Comparison of ENCODE assay signal across 9 mouse cellular contexts in the genomic region with DNA sequence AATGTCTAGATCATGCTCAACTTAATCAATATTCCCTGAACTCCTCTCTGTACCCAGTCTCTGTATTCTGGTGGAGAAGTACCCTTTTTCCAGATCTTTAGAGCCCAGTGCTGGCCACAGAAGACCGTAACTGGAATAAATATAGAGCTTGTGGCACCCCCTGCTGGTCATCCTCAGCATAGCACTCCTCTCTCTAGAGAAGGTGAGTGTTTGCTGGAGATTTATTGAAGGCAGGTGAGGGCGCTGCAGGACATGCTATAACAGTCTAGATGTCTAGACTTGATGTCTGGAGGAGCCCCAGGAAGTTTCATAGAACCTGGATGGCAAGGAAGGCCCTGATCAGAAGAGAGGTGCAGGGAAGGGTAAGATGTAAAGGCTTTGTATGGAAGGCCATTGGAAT. TPM values are rescaled to one million over a fixed set of nuclear protein-coding genes. Genes with fewer than 3 reads are reported as not detected.
A peak's percentile ranks its signal among the peaks of the same experiment; 100 is the strongest.
DNase-seq lines count a peak whose midpoint lies in the region; ATAC-seq and TF ChIP-seq lines count a peak whose summit lies in the region.
"Had no signal": no experiment of that assay in that cellular context is flagged by ENCODE, and none has a peak within 500 bp of the region (broad histone marks: within the 10 kb centered on the region; RNA-seq: fewer than 3 reads in every experiment).

No protein-coding gene starts in this region.

- H3K9ac ChIP-seq in kidney, embryonic 15.5 days: no peak overlapping the region
- H3K9ac ChIP-seq in limb, embryonic 11.5 days (ENCODE audit: low read length): no peak overlapping the region
- H3K9ac ChIP-seq: embryonic facial prominence, embryonic 15.5 days had no signal

- H3K4me3 ChIP-seq in kidney, embryonic 15.5 days (replicated peaks): no peak overlapping the region
- H3K4me3 ChIP-seq in kidney, adult 2 months (ENCODE audit: insufficient read depth, low read depth, low read length): no peak overlapping the region
- no peak overlapping the region for H3K4me3 ChIP-seq in limb, embryonic 11.5 days (ENCODE audit: low read depth, low read length)
- H3K4me3 ChIP-seq: embryonic facial prominence, embryonic 15.5 days had no signal

- 0 out of 2 replicates have a peak, but pooled peaks cover 2% of the 10 kb centered on the region for H3K27me3 ChIP-seq in kidney, embryonic 15.5 days
- H3K27me3 ChIP-seq in kidney, adult 2 months (replicated peaks; ENCODE audit: control insufficient read depth, insufficient read depth, low read length): no peaks in the 10 kb centered on the region
- no peaks in the 10 kb centered on the region for H3K27me3 ChIP-seq in limb, embryonic 11.5 days (ENCODE audit: control insufficient read depth, insufficient read depth, low read length)
- H3K27me3 ChIP-seq: embryonic facial prominence, embryonic 15.5 days had no signal

- no peak overlapping the region for H3K4me2 ChIP-seq in kidney, embryonic 15.5 days
- no peak overlapping the region for H3K4me2 ChIP-seq in limb, embryonic 11.5 days (ENCODE audit: low read depth, severe bottlenecking)
- H3K4me2 ChIP-seq: embryonic facial prominence, embryonic 15.5 days had no signal

- TF ChIP-seq POLR2A in kidney, adult 2 months (IDR thresholded peaks at IDR 0.05; ENCODE audit: low read depth, low read length): no peak

- peak; percentile 94 for DNase-seq in kidney, adult 18-20 months
- peak; percentile 76 to 89 for DNase-seq in frontal cortex, postnatal 14 days (ENCODE audit: low spot score in 2 of 2)
- peak; percentile 95 for DNase-seq in kidney, adult 2 months
- DNase-seq in limb, embryonic 11.5 days (ENCODE audit: low spot score): peak; percentile 94
- DNase-seq in thymus, adult 18-20 months: peak; percentile 73 to 84

- no peaks in the 10 kb centered on the region for H3K36me3 ChIP-seq in kidney, embryonic 15.5 days
- no peaks in the 10 kb centered on the region for H3K36me3 ChIP-seq in kidney, adult 2 months (ENCODE audit: control insufficient read depth, insufficient read depth, low read length)
- H3K36me3 ChIP-seq in limb, embryonic 11.5 days (ENCODE audit: control insufficient read depth, insufficient read depth, low read length): no peaks in the 10 kb centered on the region
- H3K36me3 ChIP-seq: embryonic facial prominence, embryonic 15.5 days had no signal

- H3K9me3 ChIP-seq in kidney, embryonic 15.5 days (replicated peaks): no peaks in the 10 kb centered on the region
- no peaks in the 10 kb centered on the region for H3K9me3 ChIP-seq in limb, embryonic 11.5 days (ENCODE audit: control insufficient read depth, low read length)
- H3K9me3 ChIP-seq: embryonic facial prominence, embryonic 15.5 days had no signal

- peaks cover 21% of the 10 kb centered on the region for H3K4me1 ChIP-seq in kidney, embryonic 15.5 days
- no peaks in the 10 kb centered on the region; the same call in 1 of the 2 replicates for H3K4me1 ChIP-seq in kidney, adult 2 months (ENCODE audit: control insufficient read depth, insufficient read depth, low read length)
- no peaks in the 10 kb centered on the region; the same call in 1 of the 2 replicates for H3K4me1 ChIP-seq in limb, embryonic 11.5 days (ENCODE audit: control insufficient read depth, insufficient read depth, low read length)

- no peak overlapping the region for H3K27ac ChIP-seq in kidney, embryonic 15.5 days
- H3K27ac ChIP-seq in kidney, adult 2 months (ENCODE audit: insufficient read depth, low read depth, low read length): no peak overlapping the region
- H3K27ac ChIP-seq in limb, embryonic 11.5 days (replicated peaks; ENCODE audit: low read depth, low read length): no peak overlapping the region
- H3K27ac ChIP-seq: embryonic facial prominence, embryonic 15.5 days had no signal

- TF ChIP-seq CTCF in kidney, adult 2 months (conservative IDR thresholded peaks at IDR 0.05; ENCODE audit: insufficient read depth, insufficient read length, low read depth, low read length): peak; percentile 93

- WGBS in kidney, embryonic 15.5 days: 4% methylated on average over 2 of the region's 2 CpGs
- 0% methylated on average over 2 of the region's 2 CpGs for WGBS in kidney, adult 2 months
- WGBS in limb, embryonic 11.5 days: 3% methylated on average over 2 of the region's 2 CpGs

- no peak for ATAC-seq in kidney, embryonic 15.5 days (replicated peaks; ENCODE audit: low FRiP score)
- ATAC-seq in cerebellum, adult (ENCODE audit: insufficient number of reproducible peaks, low FRiP score, low TSS enrichment): peak; percentile 32; the same call in 1 of the 2 replicates
- no peak for ATAC-seq in limb, embryonic 11.5 days (ENCODE audit: insufficient number of reproducible peaks, low FRiP score, low TSS enrichment, low read depth)
- peak; percentile 46 for ATAC-seq in neutrophil, adult 5-6 weeks (ENCODE audit: extremely low read depth, insufficient number of reproducible peaks, low FRiP score, poor library complexity, severe bottlenecking)

RNA-seq across cellular contexts. Expression of gene Prrc2b, which starts 16.8 kb away (rescaled TPM):
- polyA plus RNA-seq in kidney, embryonic 15.5 days (2015; fragmentation: Nextera tagmentation; extraction: Ambion mirVana): 49.2 and 49.7 TPM in 2 replicates
- polyA plus RNA-seq in kidney, adult 2 months (2012; rRNA removed): 42.5 and 43.5 TPM in 2 replicates
- 62.5 and 72.5 TPM in 2 replicates for polyA plus RNA-seq in limb, embryonic 11.5 days (2014; fragmentation: Nextera tagmentation; extraction: Ambion mirVana)
- total RNA-seq in neutrophil, adult 5-6 weeks (2017): 36.7 and 37.0 TPM in 2 replicates

RNA-seq across cellular contexts. Expression of gene Plpp7, which starts 38.7 kb away (rescaled TPM):
- 4.4 and 7.1 TPM in 2 replicates for polyA plus RNA-seq in kidney, embryonic 15.5 days (2015; fragmentation: Nextera tagmentation; extraction: Ambion mirVana)
- 5.7 and 6.0 TPM in 2 replicates for polyA plus RNA-seq in kidney, adult 2 months (2012; rRNA removed)
- 2.7 and 3.8 TPM in 2 replicates for polyA plus RNA-seq in limb, embryonic 11.5 days (2014; fragmentation: Nextera tagmentation; extraction: Ambion mirVana)
- total RNA-seq in neutrophil, adult 5-6 weeks (2017): 0.37 TPM in 1 of 2 replicates, not detected in the other

RNA-seq across cellular contexts. Expression of gene Fam78a, which starts 49.4 kb away (rescaled TPM):
- polyA plus RNA-seq in kidney, embryonic 15.5 days (2015; fragmentation: Nextera tagmentation; extraction: Ambion mirVana): 1.6 and 2.3 TPM in 2 replicates
- 2.6 and 4.9 TPM in 2 replicates for polyA plus RNA-seq in kidney, adult 2 months (2012; rRNA removed)
- 1.9 and 2.1 TPM in 2 replicates for polyA plus RNA-seq in limb, embryonic 11.5 days (2014; fragmentation: Nextera tagmentation; extraction: Ambion mirVana)
- 29.6 and 30.6 TPM in 2 replicates for total RNA-seq in neutrophil, adult 5-6 weeks (2017)

Comparison
In these comparisons a context has a peak if more than half of its experiments do, and no peak if none do; other contexts are left out.
1. ATAC-seq: peak in cerebellum, adult (single experiment) and neutrophil, adult 5-6 weeks (single experiment); none in kidney, embryonic 15.5 days (single experiment) and limb, embryonic 11.5 days (single experiment).
2. Peak in every context shown above with its lines, with median percentiles within 50 percentile points of each other: DNase-seq.